Mouse (Mus musculus): ENCODE results near the gene Zfp386. TPM values are rescaled to one million over a fixed set of nuclear protein-coding genes. Genes with fewer than 3 reads are reported as not detected.

The Zfp386 gene
- polyA plus RNA-seq, 1 experiment from 2014 or later = 26.9 TPM

DNA sequence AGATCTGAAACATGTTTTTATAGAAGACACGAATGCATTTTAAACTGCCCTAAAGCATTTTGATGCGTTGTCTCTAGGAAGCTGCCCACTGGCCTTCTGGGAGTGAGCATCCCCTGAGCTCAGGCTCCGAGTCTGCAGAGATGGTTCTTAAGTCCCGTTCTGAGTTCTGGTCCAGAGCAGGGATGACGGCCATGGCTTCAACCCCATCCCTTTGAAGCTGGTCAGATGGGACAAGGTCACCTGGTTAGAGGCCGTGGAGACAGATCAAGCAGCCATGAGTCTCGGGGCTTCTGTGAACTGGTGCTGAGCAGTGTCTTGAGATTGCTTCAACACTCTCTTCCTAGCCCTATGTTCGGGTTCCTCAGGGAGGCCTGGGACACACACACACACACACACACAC, 49.6 kb downstream of the Zfp386 start:
- ATAC-seq = no peak
- WGBS = 88% methylated on average over 8 of the region's 8 CpGs
- Histone ChIP-seq H3K27me3 (replicated peaks; ENCODE audit: insufficient read depth, low read length) (no peaks in the 10 kb centered on the region), H3K4me3 (ENCODE audit: low read depth, low read length) (no peak overlapping the region), H3K27ac (ENCODE audit: low read length) (no peak overlapping the region), H3K36me3 (ENCODE audit: insufficient read depth, low read length) (no peaks in the 10 kb centered on the region), H3K9me3 (ENCODE audit: low read length) (no peaks in the 10 kb centered on the region), H3K4me2 (replicated peaks; ENCODE audit: low read depth, low read length) (no peak overlapping the region), H3K9ac (replicated peaks; ENCODE audit: low read depth) (no peak overlapping the region), H3K4me1 (ENCODE audit: insufficient read depth, low read depth, low read length) (no peaks in the 10 kb centered on the region)
- no peak for TF ChIP-seq CTCF (IDR thresholded peaks at IDR 0.05)
- no peak for TF ChIP-seq EP300 (IDR thresholded peaks at IDR 0.05)
- no peak for DNase-seq (ENCODE audit: low spot score)

DNA sequence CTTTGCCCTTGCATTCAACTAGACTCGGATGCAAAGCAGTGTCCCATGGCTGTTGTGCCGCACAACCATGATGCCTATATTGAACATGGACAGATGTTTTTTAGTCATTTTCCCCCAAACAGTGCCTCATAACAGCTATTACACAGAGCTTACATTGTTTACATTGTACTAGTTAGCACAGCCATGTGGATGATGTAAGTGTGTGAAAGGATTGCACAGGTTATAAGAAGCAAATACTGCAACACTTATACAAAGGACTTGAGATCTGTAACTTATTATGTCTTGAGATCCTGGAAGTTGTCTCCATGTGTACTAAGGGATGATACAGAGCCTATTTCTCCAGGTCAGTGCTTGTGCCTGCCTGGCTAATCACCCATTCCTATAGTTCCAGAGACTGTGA, 54.4 kb downstream of the Zfp386 start:
- Histone ChIP-seq H3K9me3 (ENCODE audit: low read length) (no peaks in the 10 kb centered on the region), H3K4me2 (replicated peaks; ENCODE audit: low read depth, low read length) (no peak overlapping the region), H3K4me1 (ENCODE audit: insufficient read depth, low read depth, low read length) (no peaks in the 10 kb centered on the region), H3K4me3 (ENCODE audit: low read depth, low read length) (no peak overlapping the region), H3K36me3 (ENCODE audit: insufficient read depth, low read length) (no peaks in the 10 kb centered on the region), H3K9ac (replicated peaks; ENCODE audit: low read depth) (no peak overlapping the region), H3K27ac (ENCODE audit: low read length) (no peak overlapping the region), H3K27me3 (replicated peaks; ENCODE audit: insufficient read depth, low read length) (no peaks in the 10 kb centered on the region)
- no peak for TF ChIP-seq EP300 (IDR thresholded peaks at IDR 0.05)
- TF ChIP-seq CTCF (IDR thresholded peaks at IDR 0.05) = no peak
- DNase-seq (ENCODE audit: low spot score) (no peak), ATAC-seq (peak; percentile 50)
- 79% methylated on average over 2 of the region's 2 CpGs for WGBS

DNA sequence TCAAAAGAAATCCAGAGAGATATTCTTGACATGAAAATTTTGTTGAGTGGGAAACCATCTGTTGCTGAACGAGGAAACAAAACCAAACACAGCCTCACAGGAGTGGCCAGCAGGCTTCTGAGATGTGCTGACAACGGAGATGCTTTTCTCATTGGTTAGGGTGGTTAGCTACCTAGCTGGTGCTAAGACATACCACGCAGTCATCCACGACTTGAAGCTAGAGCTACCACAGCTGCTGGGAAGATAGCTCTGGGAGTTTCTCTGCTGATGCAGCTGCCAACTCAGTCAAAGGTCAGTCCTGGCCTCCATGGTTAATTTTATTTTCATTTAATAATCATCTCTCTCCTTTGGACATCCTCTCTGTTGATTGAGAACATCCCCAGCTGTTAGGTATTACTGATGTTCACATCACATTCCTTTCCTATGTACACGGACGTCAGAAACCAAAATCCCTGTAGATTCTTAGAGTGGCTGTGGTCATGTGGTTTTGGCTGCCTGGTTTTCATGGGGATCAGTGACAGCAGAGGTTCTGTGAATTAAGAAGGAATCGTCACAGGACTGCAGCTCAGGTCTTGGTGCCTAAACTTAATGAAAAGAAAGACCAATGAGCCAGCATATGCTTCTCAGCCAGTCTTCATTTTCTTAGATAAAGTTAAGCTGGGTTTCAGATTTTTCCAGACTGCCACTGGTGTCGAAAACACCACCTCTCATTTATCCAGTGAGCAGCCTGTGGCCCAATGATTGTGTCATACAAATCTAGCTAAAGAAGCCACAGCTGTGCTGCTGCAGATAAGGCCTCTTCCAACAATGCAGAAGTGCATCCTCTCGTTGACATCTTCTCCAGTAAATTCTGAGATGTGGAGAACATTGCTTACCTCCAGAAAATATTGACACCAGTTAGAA, 62.2 kb downstream of the Zfp386 start:
- Histone ChIP-seq H3K9ac (replicated peaks; ENCODE audit: low read depth) (no peak overlapping the region), H3K9me3 (ENCODE audit: low read length) (no peaks in the 10 kb centered on the region), H3K4me1 (ENCODE audit: insufficient read depth, low read depth, low read length) (no peaks in the 10 kb centered on the region), H3K27me3 (replicated peaks; ENCODE audit: insufficient read depth, low read length) (no peaks in the 10 kb centered on the region), H3K4me3 (ENCODE audit: low read depth, low read length) (no peak overlapping the region), H3K4me2 (replicated peaks; ENCODE audit: low read depth, low read length) (no peak overlapping the region), H3K36me3 (ENCODE audit: insufficient read depth, low read length) (no peaks in the 10 kb centered on the region), H3K27ac (ENCODE audit: low read length) (peak overlapping the region; percentile 71)
- peak; percentile 87 for DNase-seq (ENCODE audit: low spot score)
- TF ChIP-seq EP300 (IDR thresholded peaks at IDR 0.05) = peak; percentile 76
- no peak for TF ChIP-seq CTCF (IDR thresholded peaks at IDR 0.05)
- peak; percentile 89 for ATAC-seq
- WGBS = 52% methylated on average over 9 of the region's 9 CpGs

- Histone ChIP-seq H3K4me1 (ENCODE audit: insufficient read depth, low read depth, low read length) (no peaks in the 10 kb centered on the region), H3K36me3 (ENCODE audit: insufficient read depth, low read length) (no peaks in the 10 kb centered on the region), H3K27ac (ENCODE audit: low read length) (peak overlapping the region; percentile 71), H3K9ac (replicated peaks; ENCODE audit: low read depth) (no peak overlapping the region), H3K27me3 (replicated peaks; ENCODE audit: insufficient read depth, low read length) (no peaks in the 10 kb centered on the region), H3K4me3 (ENCODE audit: low read depth, low read length) (no peak overlapping the region), H3K9me3 (ENCODE audit: low read length) (no peaks in the 10 kb centered on the region), H3K4me2 (replicated peaks; ENCODE audit: low read depth, low read length) (no peak overlapping the region)
- TF ChIP-seq CTCF (IDR thresholded peaks at IDR 0.05) (no peak), EP300 (IDR thresholded peaks at IDR 0.05) (peak; percentile 51)
- ATAC-seq (peak; percentile 84), DNase-seq (ENCODE audit: low spot score) (peak; percentile 90)
- 48% methylated on average over 7 of the region's 7 CpGs for WGBS
These were observed 63.6 kb downstream of the Zfp386 start for GRCm38 (mm10) chr12:116111007-116111694.

Other genes with a start within 250 kb of the Zfp386 start
- gene Vipr2, start 30.0 kb downstream of the Zfp386 start, polyA plus RNA-seq (2015; fragmentation: Nextera tagmentation; extraction: Ambion mirVana) = 4.6 and 4.8 TPM in 2 replicates
- 15.4 and 16.6 TPM in 2 replicates for gene Wdr60, start 215.3 kb downstream of the Zfp386 start, polyA plus RNA-seq (2015; fragmentation: Nextera tagmentation; extraction: Ambion mirVana)
- gene Gm11027, start 227.7 kb downstream of the Zfp386 start, polyA plus RNA-seq (2015; fragmentation: Nextera tagmentation; extraction: Ambion mirVana) = not detected in 2 replicates
- 16.7 and 17.2 TPM in 2 replicates for gene Esyt2, start 233.5 kb downstream of the Zfp386 start, polyA plus RNA-seq (2015; fragmentation: Nextera tagmentation; extraction: Ambion mirVana)